Mouse (Mus musculus) kidney, adult 8-10 months (tissue): ENCODE measurements around the gene Cfap43.
"Not testable (repeated sequence)": the region's sequence is repeated elsewhere in the genome, so short reads cannot be mapped to it uniquely, and the experiment has no call there.

Source experiments
- DNase-seq, 2 experiments: peaks; one replicate each; pipeline ENCODE4 v3.0.0; 2022

The Cfap43 gene

GRCm38 (mm10) chr19:47849735-47850134, 69.4 kb downstream of the Cfap43 start:
- no peak for DNase-seq

GRCm38 (mm10) chr19:47841234-47841633, 77.9 kb downstream of the Cfap43 start:
- DNase-seq = not testable (repeated sequence)

GRCm38 (mm10) chr19:47837527-47837901, 81.6 kb downstream of the Cfap43 start:
- DNase-seq = no peak

- peak in 1 of 2 experiments; percentile 21 for DNase-seq
Measured at GRCm38 (mm10) chr19:47836701-47837526, 82.2 kb downstream of the Cfap43 start.

- DNase-seq = no peak
Measured at GRCm38 (mm10) chr19:47835776-47836175, 83.3 kb downstream of the Cfap43 start.

- no peak for DNase-seq
Measured at GRCm38 (mm10) chr19:47834614-47835013, 84.5 kb downstream of the Cfap43 start.

GRCm38 (mm10) chr19:47832316-47832715, 86.8 kb downstream of the Cfap43 start:
- DNase-seq = no peak

GRCm38 (mm10) chr19:47831111-47831510, 88.0 kb downstream of the Cfap43 start:
- no peak for DNase-seq

GRCm38 (mm10) chr19:47829913-47830450, 89.1 kb downstream of the Cfap43 start:
- no peak for DNase-seq

GRCm38 (mm10) chr19:47824026-47824425, 95.1 kb downstream of the Cfap43 start:
- no peak for DNase-seq

GRCm38 (mm10) chr19:47822143-47822796, 96.8 kb downstream of the Cfap43 start:
- no peak for DNase-seq

- no peak for DNase-seq
Measured at GRCm38 (mm10) chr19:47821494-47821872, 97.6 kb downstream of the Cfap43 start.

- DNase-seq = peak; percentile 28 to 67
Measured at GRCm38 (mm10) chr19:47820832-47821493, 98.1 kb downstream of the Cfap43 start.

- DNase-seq = no peak
Measured at GRCm38 (mm10) chr19:47817692-47818091, 101.4 kb downstream of the Cfap43 start.

GRCm38 (mm10) chr19:47814721-47815120, 104.4 kb downstream of the Cfap43 start:
- no peak for DNase-seq

- no peak for DNase-seq
Measured at GRCm38 (mm10) chr19:47812091-47812490, 107.0 kb downstream of the Cfap43 start.

- DNase-seq = no peak
Measured at GRCm38 (mm10) chr19:47798583-47798982, 120.5 kb downstream of the Cfap43 start.

- no peak for DNase-seq
Measured at GRCm38 (mm10) chr19:47796699-47797098, 122.4 kb downstream of the Cfap43 start.

- peak; percentile 34 to 66 for DNase-seq
Measured at GRCm38 (mm10) chr19:47795009-47795728, 123.9 kb downstream of the Cfap43 start.

- DNase-seq = no peak
Measured at GRCm38 (mm10) chr19:47794331-47794730, 124.8 kb downstream of the Cfap43 start.

- no peak for DNase-seq
Measured at GRCm38 (mm10) chr19:47790316-47791020, 128.6 kb downstream of the Cfap43 start.

- DNase-seq = no peak
Measured at GRCm38 (mm10) chr19:47783898-47784297, 135.2 kb downstream of the Cfap43 start.
